Mouse (Mus musculus): Measurements from ENCODE around the gene Wscd2.

- TF ChIP-seq E2F4 (IDR thresholded peaks at IDR 0.05; ENCODE audit: insufficient replicate concordance, low read depth, low read length) (no peak), USF1 (IDR thresholded peaks at IDR 0.05; ENCODE audit: low read depth, low read length) (peak; percentile 67), POLR2A (IDR thresholded peaks at IDR 0.05; ENCODE audit: low read depth, low read length) (no peak), MAX (IDR thresholded peaks at IDR 0.05; ENCODE audit: low read length) (peak; percentile 64; the same call in 1 of the 2 replicates), JUND (conservative IDR thresholded peaks at IDR 0.05; ENCODE audit: low read depth, low read length) (no peak), MAFK (IDR thresholded peaks at IDR 0.05; ENCODE audit: insufficient replicate concordance, low read length) (no peak), UBTF (IDR thresholded peaks at IDR 0.05; ENCODE audit: low read depth, low read length) (no peak), CTCF (conservative IDR thresholded peaks at IDR 0.05 in 1 of 2, IDR thresholded peaks at IDR 0.05 in 1 of 2; ENCODE audit: low read depth in 2 of 2, low read length in 2 of 2) (no peak), BHLHE40 (IDR thresholded peaks at IDR 0.05; ENCODE audit: low read depth, low read length) (no peak), EP300 (IDR thresholded peaks at IDR 0.05; ENCODE audit: low read length) (no peak), HCFC1 (IDR thresholded peaks at IDR 0.05; ENCODE audit: low read depth, low read length) (no peak), TCF12 (IDR thresholded peaks at IDR 0.05; ENCODE audit: low read depth, low read length) (no peak)
Measured at GRCm38 (mm10) chr5:113469231-113469630, 20.9 kb upstream of the Wscd2 start.

All from CH12.LX (cell line).